Mouse (Mus musculus) lung, embryonic 15.5 days (tissue): Measurements from ENCODE around the gene Skap1. TPM values are rescaled to one million over a fixed set of nuclear protein-coding genes. Genes with fewer than 3 reads are reported as not detected.

Experiments used
- ATAC-seq: fragments of 200-750 bp; cut with Nextera tagmentation; 2 replicates; pipeline ENCODE4 v1.8.0; 2017; ENCODE audit warnings: moderate number of reproducible peaks, borderline replicate concordance; ENCODE audit not compliant: low FRiP score, low TSS enrichment; ENCODE audit errors: extremely low read depth
- H3K27ac ChIP-seq: fragments of 300-500 bp; sonication (generic); 2 replicates; pipeline ENCODE4 v1.5.1; 2015; ENCODE audit warnings: moderate library complexity, mild to moderate bottlenecking, inconsistent platforms
- H3K27me3 ChIP-seq: fragments of 300-500 bp; sonication (generic); 2 replicates; pipeline ENCODE4 v1.6.1; 2015; ENCODE audit warnings: inconsistent platforms
- H3K36me3 ChIP-seq: fragments of 300-500 bp; sonication (generic); 2 replicates; pipeline ENCODE4 v1.6.1; 2015; ENCODE audit warnings: inconsistent platforms
- H3K4me1 ChIP-seq: fragments of 300-500 bp; sonication (generic); 2 replicates; pipeline ENCODE4 v1.6.1; 2015; ENCODE audit warnings: inconsistent platforms
- H3K4me2 ChIP-seq: fragments of 300-500 bp; sonication (generic); 2 replicates; pipeline ENCODE4 v1.6.1; 2015; ENCODE audit warnings: inconsistent platforms, mild to moderate bottlenecking, moderate library complexity
- H3K4me3 ChIP-seq: fragments of 300-500 bp; sonication (generic); 2 replicates; pipeline ENCODE4 v1.5.1; 2015; ENCODE audit warnings: mild to moderate bottlenecking, inconsistent platforms
- H3K9ac ChIP-seq: fragments of 300-500 bp; sonication (generic); 2 replicates; pipeline ENCODE4 v1.6.1; 2015; ENCODE audit warnings: inconsistent platforms
- H3K9me3 ChIP-seq: fragments of 300-500 bp; sonication (generic); 2 replicates; pipeline ENCODE4 v1.6.1; 2016; ENCODE audit warnings: inconsistent platforms
- WGBS: fragments of 180-500 bp; shearing (Covaris S2); methylation state at CpG from one replicate; pipeline ENCODE4 v1.1.7; 2015; 5-methylcytosine and 5-hydroxymethylcytosine counted together
- polyA plus RNA-seq: library from polyadenylated mRNA; unstranded; fragments of >200 nt; fragmentation: Nextera tagmentation; extraction: Ambion mirVana; gene quantifications from 2 replicates; pipeline ENCODE4 v1.2.1, GENCODE M21; 2015

Gene Skap1
- polyA plus RNA-seq, 1 experiment from 2014 or later, result 6.6 TPM

DNA sequence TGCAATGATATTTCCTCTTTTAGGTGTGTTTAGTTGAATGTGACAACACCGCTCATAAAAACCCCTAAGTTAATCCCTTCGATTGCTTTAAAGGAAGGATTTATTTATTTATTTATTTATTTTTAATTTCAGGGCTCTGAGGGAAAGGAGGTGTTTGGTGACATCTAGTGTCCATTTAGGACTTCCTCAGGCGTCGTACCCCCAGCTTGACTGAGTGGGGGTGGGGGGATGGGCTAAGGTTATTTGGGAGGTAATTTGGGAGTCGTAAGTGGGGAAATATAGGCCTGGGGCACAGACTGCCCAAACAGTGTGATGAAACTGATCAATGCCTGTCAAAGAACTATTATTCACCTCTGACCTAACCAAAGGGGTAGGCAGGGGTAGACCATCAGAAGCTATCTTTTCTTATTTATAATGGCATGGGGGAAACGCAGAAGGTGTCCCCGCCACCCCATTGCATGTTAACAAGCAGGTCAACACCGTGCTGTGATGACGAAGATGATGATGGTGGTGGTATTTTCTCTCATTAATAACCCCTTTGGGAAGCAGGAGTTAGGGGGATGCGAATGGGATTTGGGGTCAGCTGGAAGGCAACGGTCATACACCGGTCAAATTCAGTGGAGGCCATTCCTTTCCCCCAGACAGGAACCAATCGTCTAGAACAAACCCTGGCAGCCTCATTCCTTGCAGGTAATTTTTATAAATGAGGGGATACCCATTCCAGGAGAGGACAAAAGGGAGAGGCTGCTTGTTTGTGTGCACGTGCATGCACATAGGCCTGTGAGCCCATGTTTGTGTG, 273.5 kb downstream of the Skap1 start:
- Histone ChIP-seq H3K27ac (no peak overlapping the region), H3K4me2 (no peak overlapping the region), H3K4me3 (no peak overlapping the region), H3K27me3 (peaks cover 43% of the 10 kb centered on the region), H3K9me3 (no peaks in the 10 kb centered on the region), H3K36me3 (no peaks in the 10 kb centered on the region), H3K4me1 (peaks cover 13% of the 10 kb centered on the region), H3K9ac (no peak overlapping the region)
- no peak for ATAC-seq
- WGBS, result 58% methylated on average over 14 of the region's 14 CpGs

DNA sequence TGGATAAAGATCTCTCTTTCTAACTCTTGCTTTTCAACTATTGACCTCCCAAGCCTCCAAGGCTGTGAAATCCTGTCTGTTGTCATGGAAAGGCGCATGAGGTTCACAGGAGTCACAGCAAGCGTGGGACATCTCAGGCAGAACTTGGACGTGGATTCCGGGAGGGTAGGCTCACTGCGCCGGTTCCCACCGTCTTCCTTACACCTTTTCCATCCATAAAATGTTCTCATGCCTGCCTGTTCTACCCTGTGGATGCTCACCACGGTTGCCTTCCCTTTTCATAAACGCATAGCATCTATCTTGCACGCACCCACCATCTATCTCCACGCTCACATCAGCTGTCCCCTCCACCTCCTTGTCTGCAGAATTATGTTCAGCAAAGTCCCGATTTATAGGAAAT, 276.4 kb downstream of the Skap1 start:
- ATAC-seq, result no peak
- H3K4me2 ChIP-seq, result no peak overlapping the region
- 50% methylated on average over 12 of the region's 12 CpGs for WGBS
- H3K9me3 ChIP-seq, result no peaks in the 10 kb centered on the region
- H3K9ac ChIP-seq, result no peak overlapping the region
- H3K4me3 ChIP-seq, result no peak overlapping the region
- H3K27ac ChIP-seq, result no peak overlapping the region
- no peaks in the 10 kb centered on the region for H3K36me3 ChIP-seq
- peaks cover 10% of the 10 kb centered on the region for H3K4me1 ChIP-seq
- H3K27me3 ChIP-seq, result peaks cover 43% of the 10 kb centered on the region

DNA sequence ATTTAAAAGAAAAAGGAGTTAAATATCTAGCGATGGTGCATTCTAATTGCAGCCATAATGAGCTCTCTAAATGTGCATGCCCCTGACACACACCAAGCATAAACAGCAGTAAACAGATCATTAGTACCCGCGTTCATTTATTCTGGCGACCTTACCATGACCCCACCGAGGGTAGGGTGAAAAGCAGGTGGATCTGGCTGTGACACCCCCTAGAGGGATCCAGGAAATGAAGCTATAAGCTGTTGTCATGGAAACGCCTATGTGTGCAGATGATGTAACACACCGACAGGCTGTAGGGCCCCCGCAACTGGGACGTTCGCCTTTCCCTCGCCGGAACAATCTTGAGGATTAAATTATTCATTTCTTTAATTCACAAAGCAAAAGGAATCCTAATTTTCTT, 277.6 kb downstream of the Skap1 start:
- Histone ChIP-seq H3K9ac (no peak overlapping the region), H3K4me2 (no peak overlapping the region), H3K27me3 (peaks cover 43% of the 10 kb centered on the region), H3K9me3 (no peaks in the 10 kb centered on the region), H3K4me3 (no peak overlapping the region), H3K4me1 (0 out of 2 replicates have a peak, but pooled peaks cover 2% of the 10 kb centered on the region), H3K36me3 (no peaks in the 10 kb centered on the region), H3K27ac (no peak overlapping the region)
- ATAC-seq, result no peak
- 15% methylated on average over 12 of the region's 12 CpGs for WGBS

DNA sequence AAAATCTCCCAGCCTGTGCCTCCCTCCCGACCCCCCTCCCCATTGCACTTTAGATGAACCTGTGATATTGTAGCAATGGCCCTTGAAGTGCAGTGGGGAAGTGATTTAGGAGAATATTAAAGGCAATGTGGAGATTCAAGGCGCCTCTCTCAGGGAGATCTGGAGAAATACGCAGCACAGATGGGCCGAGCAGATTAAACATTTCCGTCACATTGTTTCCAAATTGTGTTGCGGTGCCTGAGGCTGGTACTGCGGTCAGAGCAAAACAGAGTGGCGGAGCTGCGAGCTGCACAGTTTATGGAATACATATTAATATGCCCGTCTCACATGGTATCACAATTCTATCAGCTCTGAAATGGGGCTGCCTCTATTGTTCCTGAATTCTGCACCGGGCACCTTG, 278.6 kb downstream of the Skap1 start:
- no peak overlapping the region for H3K4me3 ChIP-seq
- peak overlapping the region; percentile 17; the same call in 1 of the 2 replicates for H3K4me2 ChIP-seq
- H3K4me1 ChIP-seq, result no peaks in the 10 kb centered on the region
- H3K27ac ChIP-seq, result no peak overlapping the region
- no peaks in the 10 kb centered on the region for H3K9me3 ChIP-seq
- no peak for ATAC-seq
- H3K27me3 ChIP-seq, result peaks cover 36% of the 10 kb centered on the region
- 26% methylated on average over 11 of the region's 11 CpGs for WGBS
- no peaks in the 10 kb centered on the region for H3K36me3 ChIP-seq
- no peak overlapping the region for H3K9ac ChIP-seq

DNA sequence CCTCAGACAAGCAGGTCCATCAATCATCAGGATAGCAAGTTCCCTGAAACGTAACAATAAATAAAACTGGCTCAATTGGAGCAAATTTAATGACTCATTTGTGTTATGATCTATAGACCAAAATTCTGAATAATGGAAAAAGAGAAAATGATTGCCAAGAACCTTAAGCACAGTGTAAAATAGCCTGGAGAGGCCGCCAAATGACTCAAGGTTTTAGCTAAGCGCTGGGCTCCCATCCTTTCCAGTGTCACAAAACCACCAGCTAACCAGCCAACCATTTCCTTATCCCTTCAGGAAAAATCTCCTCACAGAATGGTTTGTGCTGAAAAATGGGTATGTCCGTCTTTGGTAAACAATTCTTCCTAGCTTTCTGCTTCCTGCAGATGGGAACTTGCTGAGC, 279.5 kb downstream of the Skap1 start:
- no peak for ATAC-seq
- Histone ChIP-seq H3K9ac (no peak overlapping the region), H3K4me2 (no peak overlapping the region), H3K4me1 (no peaks in the 10 kb centered on the region), H3K27ac (no peak overlapping the region), H3K36me3 (no peaks in the 10 kb centered on the region), H3K4me3 (no peak overlapping the region), H3K9me3 (no peaks in the 10 kb centered on the region), H3K27me3 (peaks cover 31% of the 10 kb centered on the region)
- 58% methylated on average over 4 of the region's 4 CpGs for WGBS

DNA sequence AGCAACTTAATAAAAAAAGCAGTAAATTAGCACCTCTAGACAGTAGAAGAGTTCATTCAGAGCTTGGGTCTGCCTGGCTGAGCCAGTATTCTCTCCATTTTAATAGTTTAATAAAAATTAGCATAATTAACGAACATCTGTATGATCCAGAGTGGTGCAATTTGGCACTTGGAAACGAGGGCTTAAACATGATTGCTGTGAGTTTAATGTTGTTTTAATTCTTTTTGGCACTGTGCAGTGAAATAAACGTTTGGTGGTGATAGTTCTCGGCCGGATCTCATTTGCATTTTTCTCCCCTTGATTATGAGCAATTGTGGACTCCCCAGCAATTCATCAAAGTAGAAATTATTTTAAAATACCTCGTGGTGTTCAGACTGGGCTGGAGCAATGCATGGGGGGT, 282.3 kb downstream of the Skap1 start:
- no peak for ATAC-seq
- Histone ChIP-seq H3K27me3 (peaks cover 10% of the 10 kb centered on the region), H3K9ac (no peak overlapping the region), H3K4me2 (no peak overlapping the region), H3K4me3 (no peak overlapping the region), H3K4me1 (no peaks in the 10 kb centered on the region), H3K9me3 (no peaks in the 10 kb centered on the region), H3K27ac (no peak overlapping the region), H3K36me3 (no peaks in the 10 kb centered on the region)
- 61% methylated on average over 6 of the region's 6 CpGs for WGBS

DNA sequence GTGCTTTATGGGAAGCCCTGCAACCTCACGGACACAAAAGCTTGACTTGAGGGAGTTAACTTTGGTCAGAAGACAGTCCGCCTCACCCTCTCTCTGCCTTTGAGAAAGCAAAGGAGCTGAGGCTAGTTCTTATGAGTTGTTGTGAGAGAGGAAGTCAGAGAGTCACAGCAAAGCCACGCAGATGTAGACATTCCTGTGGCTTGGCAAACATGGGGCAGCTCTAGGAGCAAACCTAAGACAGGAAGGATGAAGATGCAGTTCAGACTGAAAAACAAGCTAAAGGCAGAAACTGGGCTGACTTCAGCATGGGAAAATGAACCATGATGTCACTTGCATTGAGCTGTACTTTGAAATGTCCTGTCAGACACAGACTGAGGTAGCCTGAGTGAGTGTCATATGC, 283.2 kb downstream of the Skap1 start:
- no peaks in the 10 kb centered on the region for H3K9me3 ChIP-seq
- H3K4me1 ChIP-seq, result no peaks in the 10 kb centered on the region
- no peaks in the 10 kb centered on the region for H3K36me3 ChIP-seq
- H3K27ac ChIP-seq, result no peak overlapping the region
- no peak for ATAC-seq
- H3K4me3 ChIP-seq, result no peak overlapping the region
- H3K9ac ChIP-seq, result no peak overlapping the region
- 29% methylated on average over 3 of the region's 3 CpGs for WGBS
- peaks cover 1% of the 10 kb centered on the region for H3K27me3 ChIP-seq
- H3K4me2 ChIP-seq, result no peak overlapping the region

DNA sequence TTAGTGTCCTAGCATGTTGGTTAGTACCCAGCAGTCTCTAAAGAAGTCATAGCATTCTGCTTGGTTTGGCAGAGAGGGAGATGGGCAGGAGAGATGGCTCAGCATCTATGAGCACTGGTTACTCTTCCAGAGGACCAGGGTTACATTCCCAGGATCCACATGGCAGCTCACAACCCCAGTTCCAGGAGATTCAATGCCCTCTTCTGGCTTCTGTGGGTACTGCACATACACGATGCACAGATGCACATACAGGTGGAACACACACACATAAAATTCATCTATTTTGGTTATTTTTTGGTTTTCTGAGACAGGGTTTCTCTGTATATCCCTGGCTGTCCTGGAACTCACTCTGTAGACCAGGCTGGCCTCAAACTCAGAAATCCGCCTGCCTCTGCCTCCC, 290.9 kb downstream of the Skap1 start:
- ATAC-seq, result no peak
- no peaks in the 10 kb centered on the region for H3K27me3 ChIP-seq

DNA sequence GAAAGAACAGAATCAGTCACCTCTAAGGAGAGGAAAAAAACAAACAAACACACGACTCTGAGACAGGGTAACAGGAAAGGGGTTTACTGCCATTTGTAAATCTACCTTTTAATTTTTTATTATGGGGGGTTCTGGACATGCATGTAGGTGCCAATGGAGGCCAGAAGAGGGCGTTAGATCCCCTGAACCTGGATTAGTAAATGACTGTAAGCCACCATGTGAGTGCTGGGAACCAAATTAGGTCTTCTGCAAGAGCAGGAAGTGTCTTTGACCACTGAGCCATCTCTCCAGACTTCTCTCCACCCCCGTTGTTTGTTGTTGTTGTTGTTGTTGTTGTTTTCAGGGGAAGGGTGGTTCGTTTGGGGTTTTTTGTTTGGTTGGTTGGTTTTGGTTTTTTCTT, 293.0 kb downstream of the Skap1 start:
- Histone ChIP-seq H3K9ac (no peak overlapping the region), H3K36me3 (no peaks in the 10 kb centered on the region), H3K4me1 (no peaks in the 10 kb centered on the region), H3K9me3 (no peaks in the 10 kb centered on the region), H3K27ac (no peak overlapping the region), H3K4me3 (no peak overlapping the region), H3K4me2 (no peak overlapping the region), H3K27me3 (no peaks in the 10 kb centered on the region)
- ATAC-seq, result no peak
- WGBS, result 46% methylated on average over 4 of the region's 4 CpGs

More for the DNA sequence above, 290.9 kb downstream of the Skap1 start:
- 91% methylated on average over 2 of the region's 2 CpGs for WGBS
- Histone ChIP-seq H3K9ac (no peak overlapping the region), H3K36me3 (no peaks in the 10 kb centered on the region), H3K4me1 (no peaks in the 10 kb centered on the region), H3K4me2 (no peak overlapping the region), H3K27ac (no peak overlapping the region), H3K9me3 (no peaks in the 10 kb centered on the region), H3K4me3 (no peak overlapping the region)

DNA sequence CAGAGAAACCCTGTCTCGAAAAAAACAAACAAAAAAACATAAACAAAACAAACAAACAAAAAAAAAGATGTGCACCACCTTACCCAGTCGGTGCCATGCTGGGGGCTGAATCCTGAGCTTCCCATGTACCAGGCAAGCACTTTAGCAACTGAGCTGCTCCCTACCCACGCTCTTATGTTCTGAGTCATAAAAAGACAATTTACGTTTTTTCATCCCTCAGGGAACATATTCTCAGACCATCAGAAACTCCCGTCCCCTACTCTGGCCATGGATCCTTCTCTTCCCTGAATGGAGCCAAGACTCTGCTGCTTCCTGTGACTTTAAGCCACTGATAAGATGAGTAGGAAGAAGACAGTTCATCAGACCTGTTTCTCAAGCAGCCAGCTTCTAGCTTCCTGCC, 294.0 kb downstream of the Skap1 start:
- WGBS, result 66% methylated on average over 5 of the region's 5 CpGs
- Histone ChIP-seq H3K36me3 (no peaks in the 10 kb centered on the region), H3K27me3 (no peaks in the 10 kb centered on the region), H3K4me2 (no peak overlapping the region), H3K27ac (no peak overlapping the region), H3K9ac (no peak overlapping the region), H3K9me3 (no peaks in the 10 kb centered on the region), H3K4me1 (peaks cover 6% of the 10 kb centered on the region; the same call in 1 of the 2 replicates), H3K4me3 (no peak overlapping the region)
- no peak for ATAC-seq

DNA sequence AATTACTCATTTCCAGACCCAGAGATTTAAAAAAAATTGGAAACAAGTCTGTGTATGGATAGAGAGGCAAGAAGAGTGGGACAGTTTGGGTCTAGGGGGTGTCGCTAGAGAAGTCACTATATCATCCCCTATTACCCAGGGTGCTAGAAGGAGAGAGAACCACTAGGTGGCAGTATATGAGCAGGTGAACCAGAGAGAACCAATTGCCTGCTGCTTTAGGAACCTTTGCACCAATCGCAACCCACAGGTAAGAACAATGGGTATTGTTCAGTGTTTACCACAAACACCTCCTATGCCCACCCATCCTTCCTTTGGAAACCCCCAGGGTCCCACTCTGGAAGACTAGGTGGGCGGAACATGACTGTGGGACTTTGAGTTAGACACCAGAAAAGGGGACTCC, 295.6 kb downstream of the Skap1 start:
- ATAC-seq, result no peak
- 39% methylated on average over 3 of the region's 3 CpGs for WGBS
- H3K9ac ChIP-seq, result no peak overlapping the region

DNA sequence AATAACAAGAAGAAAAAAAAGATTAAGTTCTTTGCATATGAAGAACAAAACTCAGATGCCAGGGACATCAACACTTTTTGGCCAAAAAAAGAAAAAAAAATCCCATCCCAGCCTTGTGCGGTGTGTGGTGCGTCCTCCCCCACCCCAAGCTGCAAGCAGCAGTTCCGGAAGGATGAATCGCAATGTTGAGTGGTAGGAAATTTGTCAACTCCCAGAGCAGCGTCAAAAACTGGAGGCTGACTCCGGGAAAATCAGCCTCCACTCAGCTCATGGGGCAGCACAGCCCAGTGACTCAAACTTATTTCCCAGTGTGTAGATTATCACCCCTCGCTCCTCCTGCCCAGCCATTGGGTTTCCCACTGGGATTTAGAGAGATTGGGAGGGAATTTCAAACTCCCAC, 297.6 kb downstream of the Skap1 start:
- Histone ChIP-seq H3K9me3 (no peaks in the 10 kb centered on the region), H3K4me2 (no peak overlapping the region), H3K4me1 (peaks cover 6% of the 10 kb centered on the region; the same call in 1 of the 2 replicates), H3K4me3 (no peak overlapping the region), H3K27ac (no peak overlapping the region), H3K27me3 (no peaks in the 10 kb centered on the region), H3K36me3 (no peaks in the 10 kb centered on the region), H3K9ac (no peak overlapping the region)
- 44% methylated on average over 7 of the region's 7 CpGs for WGBS
- no peak for ATAC-seq

More for the DNA sequence above, 295.6 kb downstream of the Skap1 start:
- Histone ChIP-seq H3K27ac (no peak overlapping the region), H3K36me3 (no peaks in the 10 kb centered on the region), H3K4me2 (no peak overlapping the region), H3K4me3 (no peak overlapping the region), H3K9me3 (no peaks in the 10 kb centered on the region), H3K27me3 (no peaks in the 10 kb centered on the region), H3K4me1 (peaks cover 6% of the 10 kb centered on the region; the same call in 1 of the 2 replicates)
